Mouse (Mus musculus) liver, embryonic 14.5 days (tissue): ENCODE measurements around the gene Eaf1. TPM values are rescaled to one million over a fixed set of nuclear protein-coding genes. Genes with fewer than 3 reads are reported as not detected.

Experiments used
- ATAC-seq: fragments of 200-750 bp; cut with Nextera tagmentation; 2 replicates; pipeline ENCODE4 v1.8.0; 2017; ENCODE audit warnings: moderate number of reproducible peaks, mild to moderate bottlenecking, moderate library complexity; ENCODE audit not compliant: insufficient read depth
- DNase-seq, 3 experiments: peaks; one replicate each; pipeline ENCODE4 v3.0.0-alpha.2; 2012 to 2013; ENCODE audit warnings: low read depth in 3 of 3, low spot score in 3 of 3
- H3K27ac ChIP-seq: fragments of 300-500 bp; sonication (generic); 2 replicates; pipeline ENCODE4 v1.5.1; 2014; ENCODE audit warnings: moderate library complexity, mild to moderate bottlenecking, control low read depth, inconsistent platforms
- H3K27me3 ChIP-seq: fragments of 300-500 bp; sonication (generic); 2 replicates; pipeline ENCODE4 v1.6.1; 2014; ENCODE audit warnings: mild to moderate bottlenecking, low read length, moderate library complexity; ENCODE audit not compliant: control insufficient read depth, insufficient read depth
- H3K36me3 ChIP-seq: fragments of 300-500 bp; sonication (generic); replicated peaks from 2 replicates; pipeline ENCODE4 v1.6.1; 2014; ENCODE audit warnings: low read depth; ENCODE audit not compliant: control insufficient read depth, insufficient read depth
- H3K4me1 ChIP-seq, 2 experiments: fragments of 200-500 bp in 1 of 2; fragments of 300-500 bp in 1 of 2; sonication (generic) in 1 of 2; replicated peaks; 2 replicates each; pipeline ENCODE4 v1.6.1; 2012 to 2014; ENCODE audit warnings: antibody characterized with exemption in 1 of 2, inconsistent platforms in 1 of 2, low read length in 1 of 2; ENCODE audit not compliant: control insufficient read depth in 2 of 2, insufficient read depth in 2 of 2
- H3K4me2 ChIP-seq: fragments of 300-500 bp; sonication (generic); 2 replicates; pipeline ENCODE4 v1.6.1; 2014; ENCODE audit warnings: low read depth, mild to moderate bottlenecking, control low read depth, moderate library complexity
- H3K4me3 ChIP-seq, 2 experiments: fragments of 200-500 bp in 1 of 2; fragments of 300-500 bp in 1 of 2; sonication (generic) in 1 of 2; 2 replicates each; pipeline ENCODE4 v1.5.1; 2012 to 2014; ENCODE audit warnings: low read depth in 2 of 2, low read length in 2 of 2, mild to moderate bottlenecking in 2 of 2, control low read depth in 1 of 2, inconsistent platforms in 1 of 2, moderate library complexity in 1 of 2; ENCODE audit not compliant: insufficient read depth in 1 of 2
- H3K9ac ChIP-seq: fragments of 300-500 bp; sonication (generic); replicated peaks from 2 replicates; pipeline ENCODE4 v1.6.1; 2014; ENCODE audit warnings: mild to moderate bottlenecking, control low read depth, moderate library complexity
- H3K9me3 ChIP-seq: fragments of 300-500 bp; sonication (generic); 2 replicates; pipeline ENCODE4 v1.6.1; 2016; ENCODE audit warnings: low read length, mixed read lengths; ENCODE audit not compliant: control insufficient read depth
- CTCF ChIP-seq: IDR thresholded peaks from 2 replicates; pipeline ENCODE4 v1.5.1; 2016; ENCODE audit warnings: antibody characterized with exemption, low read depth, control low read depth
- EP300 ChIP-seq: IDR thresholded peaks from 2 replicates; pipeline ENCODE4 v1.6.1; 2016; ENCODE audit warnings: antibody characterized with exemption, low read depth
- WGBS: fragments of 180-500 bp; shearing (Covaris S2); extraction: QIAGEN DNeasy Blood & Tissue Kit; methylation state at CpG from one replicate; pipeline ENCODE4 v1.1.7; 2014; ENCODE audit not compliant: insufficient replicate concordance; 5-methylcytosine and 5-hydroxymethylcytosine counted together
- polyA plus RNA-seq, 2 experiments: library from polyadenylated mRNA; depleted of rRNA in 1 of 2; stranded (reverse) in 1 of 2; unstranded in 1 of 2; fragments of >200 nt; fragmentation: Nextera tagmentation in 1 of 2; extraction: Ambion mirVana in 1 of 2; gene quantifications; 2 replicates each; pipeline versions ENCODE4 v1.2.1 to v1.2.3; 2012 to 2014

Gene Eaf1
- polyA plus RNA-seq, 2 experiments: 20.9 to 23.0 TPM

GRCm38 (mm10) chr14:31472451-31473061 lies 21.6 kb upstream of the Eaf1 start:
- Histone ChIP-seq H3K9ac (no peak overlapping the region), H3K27me3 (no peaks in the 10 kb centered on the region), H3K9me3 (no peaks in the 10 kb centered on the region), H3K36me3 (no peaks in the 10 kb centered on the region), H3K4me2 (no peak overlapping the region), H3K4me3 (no peak overlapping the region), H3K27ac (no peak overlapping the region), H3K4me1 (no peaks in the 10 kb centered on the region)
- DNase-seq (peak; percentile 49 to 58 (median 52)), ATAC-seq (no peak)
- under 1% methylated on average over 5 of the region's 5 CpGs for WGBS
- TF ChIP-seq EP300 (no peak), CTCF (peak; percentile 72)

DNA sequence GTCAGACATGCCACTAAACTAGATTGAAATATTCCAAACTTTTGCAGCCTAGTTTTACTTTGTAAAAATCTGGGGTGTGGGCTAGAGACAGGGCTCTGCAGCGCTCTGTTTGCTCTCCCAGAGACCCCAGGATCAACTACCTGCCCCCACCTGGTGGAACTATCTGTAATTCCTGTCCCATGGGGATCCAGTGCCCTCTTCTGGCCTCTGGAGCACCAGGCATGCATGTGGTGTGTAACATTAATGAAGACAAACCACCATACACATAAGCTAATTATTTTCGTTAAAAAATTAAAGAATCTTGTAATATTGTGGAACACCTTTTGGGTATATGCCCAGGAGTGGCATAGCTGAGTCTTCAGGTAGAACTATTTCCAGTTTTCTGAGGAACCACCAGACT lies 20.9 kb upstream of the Eaf1 start:
- Histone ChIP-seq H3K4me3 (no peak overlapping the region), H3K4me2 (no peak overlapping the region), H3K9me3 (no peaks in the 10 kb centered on the region), H3K4me1 (no peaks in the 10 kb centered on the region), H3K9ac (no peak overlapping the region), H3K27me3 (no peaks in the 10 kb centered on the region), H3K27ac (no peak overlapping the region), H3K36me3 (no peaks in the 10 kb centered on the region)
- DNase-seq (no peak), ATAC-seq (no peak)
- 60% methylated on average over 2 of the region's 2 CpGs for whole genome bisulfite sequencing
- TF ChIP-seq EP300 (no peak), CTCF (peak; percentile 33; the same call in 1 of the 2 replicates)

DNA sequence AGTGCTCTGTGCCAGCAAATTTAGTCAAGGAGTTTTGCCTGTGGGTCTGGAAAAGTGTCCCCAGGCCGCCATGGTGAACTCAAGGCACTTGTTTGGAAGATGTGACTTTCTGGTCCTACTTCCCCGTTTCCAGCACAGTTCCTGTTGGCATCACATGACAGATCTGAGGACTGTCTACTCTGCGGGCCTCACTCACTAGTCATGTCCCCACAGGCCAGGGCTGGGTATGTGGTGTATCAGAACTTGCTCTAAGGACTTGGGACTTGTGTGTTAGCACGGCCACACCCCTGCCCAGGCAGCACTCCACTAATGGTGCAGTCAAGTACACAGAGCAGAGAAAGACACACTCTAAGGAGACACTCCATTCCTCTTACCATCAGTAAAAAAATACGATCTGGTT lies 11.8 kb upstream of the Eaf1 start:
- ATAC-seq (no peak), DNase-seq (no peak)
- no peak overlapping the region for H3K4me2 ChIP-seq
- H3K9me3 ChIP-seq: no peaks in the 10 kb centered on the region
- 69% methylated on average over 5 of the region's 5 CpGs for WGBS
- H3K4me1 ChIP-seq: no peaks in the 10 kb centered on the region
- H3K9ac ChIP-seq: no peak overlapping the region
- H3K27me3 ChIP-seq: no peaks in the 10 kb centered on the region
- TF ChIP-seq CTCF (no peak), EP300 (no peak)
- H3K4me3 ChIP-seq: no peak overlapping the region
- peaks cover 67% of the 10 kb centered on the region for H3K36me3 ChIP-seq
- no peak overlapping the region for H3K27ac ChIP-seq

DNA sequence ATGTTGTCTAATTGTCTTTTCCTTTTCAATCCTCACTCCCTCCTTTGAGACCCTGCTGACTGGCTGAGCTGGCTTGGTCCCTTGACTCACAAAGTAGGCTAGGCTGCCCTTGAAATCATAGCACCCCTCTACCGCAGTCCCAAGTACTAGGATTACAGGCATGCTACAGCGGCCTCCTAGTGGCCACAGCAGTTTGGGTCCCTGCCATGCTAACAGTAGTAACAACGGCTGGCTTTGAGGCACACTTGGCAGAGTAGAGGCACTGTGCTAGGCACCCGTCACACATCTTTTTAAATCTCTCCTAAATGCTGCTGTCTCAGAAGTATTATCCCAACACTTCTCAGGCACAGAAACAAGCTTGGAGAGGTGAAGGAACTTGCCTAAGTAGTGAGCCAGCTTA lies 7.7 kb upstream of the Eaf1 start:
- Histone ChIP-seq H3K27me3 (no peaks in the 10 kb centered on the region), H3K4me2 (no peak overlapping the region), H3K9ac (no peak overlapping the region), H3K4me3 (no peak overlapping the region), H3K4me1 (no peaks in the 10 kb centered on the region), H3K27ac (no peak overlapping the region), H3K36me3 (peaks cover 64% of the 10 kb centered on the region), H3K9me3 (no peaks in the 10 kb centered on the region)
- WGBS: 77% methylated on average over 4 of the region's 4 CpGs
- DNase-seq: no peak
- ATAC-seq: no peak
- peak; percentile 39; the same call in 1 of the 2 replicates for TF ChIP-seq CTCF
- TF ChIP-seq EP300: no peak

DNA sequence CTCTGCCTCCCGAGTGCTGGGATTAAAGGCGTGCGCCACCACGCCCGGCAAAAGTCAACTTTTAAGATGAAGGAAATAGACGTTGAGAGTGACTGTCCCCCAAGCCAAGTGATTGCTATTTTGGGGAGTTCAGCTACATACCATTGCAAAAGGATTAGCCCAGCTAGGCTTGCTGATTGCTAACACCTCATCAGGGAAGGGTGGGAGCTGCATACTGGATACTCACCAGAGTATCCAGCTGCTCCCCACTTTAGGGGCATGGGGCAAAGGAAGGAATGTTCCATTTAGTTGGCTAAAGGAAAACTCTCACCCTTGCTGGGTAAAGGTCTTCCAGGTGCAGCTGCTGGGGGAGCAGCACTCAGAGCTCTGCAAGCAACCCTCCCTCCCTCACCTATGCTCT lies 6.1 kb upstream of the Eaf1 start:
- H3K9ac ChIP-seq: no peak overlapping the region
- no peak for DNase-seq
- H3K4me3 ChIP-seq: no peak overlapping the region
- 80% methylated on average over 6 of the region's 6 CpGs for WGBS
- H3K9me3 ChIP-seq: no peaks in the 10 kb centered on the region
- ATAC-seq: no peak
- no peaks in the 10 kb centered on the region for H3K27me3 ChIP-seq
- no peak overlapping the region for H3K27ac ChIP-seq
- H3K4me1 ChIP-seq: no peaks in the 10 kb centered on the region; a peak in 1 of 4 replicates
- no peak overlapping the region for H3K4me2 ChIP-seq
- no peak for TF ChIP-seq EP300
- no peak for TF ChIP-seq CTCF
- H3K36me3 ChIP-seq: peaks cover 61% of the 10 kb centered on the region
